Mouse (Mus musculus) C2C12 (cell line): ENCODE data around the gene Pon3.

Experiments
- CEBPB ChIP-seq: IDR thresholded peaks from one replicate; pipeline ENCODE4 v1.6.1; 2011; ENCODE audit warnings: low read depth, mild to moderate bottlenecking, control low read depth, moderate library complexity
- CTCF ChIP-seq: IDR thresholded peaks from one replicate; pipeline ENCODE4 v1.5.1; 2011; ENCODE audit not compliant: control insufficient read depth, insufficient read depth, insufficient read length
- MYOG ChIP-seq: IDR thresholded peaks from one replicate; pipeline ENCODE4 v1.6.1; 2011; ENCODE audit not compliant: control insufficient read depth, insufficient read length; ENCODE audit errors: extremely low read depth
- USF1 ChIP-seq: IDR thresholded peaks from one replicate; pipeline ENCODE4 v1.6.1; 2011; ENCODE audit warnings: low read depth, mild to moderate bottlenecking, control low read depth, moderate library complexity

- TF ChIP-seq CTCF (no peak), CEBPB (no peak), MYOG (no peak), USF1 (no peak)
Observed at GRCm38 (mm10) chr6:5199376-5199905, 56.6 kb downstream of the Pon3 start.
